Mouse (Mus musculus) midbrain, embryonic 10.5 days (tissue): ENCODE measurements around the gene Mtor. TPM values are rescaled to one million over a fixed set of nuclear protein-coding genes. Genes with fewer than 3 reads are reported as not detected.

Experiments used
- DNase-seq: peaks from one replicate; pipeline ENCODE4 v3.0.0-alpha.2; 2017; ENCODE audit warnings: low spot score
- H3K27ac ChIP-seq: fragments of 300-500 bp; sonication (generic); replicated peaks from 2 replicates; pipeline ENCODE4 v1.5.1; 2016; ENCODE audit warnings: mild to moderate bottlenecking
- H3K27me3 ChIP-seq: fragments of 300-500 bp; sonication (generic); 2 replicates; pipeline ENCODE4 v1.6.1; 2016; ENCODE audit warnings: low read depth, mild to moderate bottlenecking; ENCODE audit not compliant: poor library complexity, severe bottlenecking
- H3K36me3 ChIP-seq: fragments of 300-500 bp; sonication (generic); 2 replicates; pipeline ENCODE4 v1.6.1; 2016; ENCODE audit warnings: mild to moderate bottlenecking, moderate library complexity
- H3K4me1 ChIP-seq: fragments of 300-500 bp; sonication (generic); 2 replicates; pipeline ENCODE4 v1.6.1; 2016
- H3K4me3 ChIP-seq: fragments of 300-500 bp; sonication (generic); 2 replicates; pipeline ENCODE4 v1.5.1; 2016; ENCODE audit warnings: mild to moderate bottlenecking, moderate library complexity
- H3K9me3 ChIP-seq: fragments of 300-500 bp; sonication (generic); replicated peaks from 2 replicates; pipeline ENCODE4 v1.6.1; 2016; ENCODE audit warnings: mild to moderate bottlenecking
- WGBS: fragments of 180-500 bp; shearing (Covaris S2); methylation state at CpG from one replicate; pipeline ENCODE4 v1.1.7; 2016; 5-methylcytosine and 5-hydroxymethylcytosine counted together
- polyA plus RNA-seq: library from polyadenylated mRNA; unstranded; fragments of >200 nt; fragmentation: Nextera tagmentation; extraction: Ambion mirVana; gene quantifications from 2 replicates; pipeline ENCODE4 v1.2.1, GENCODE M21; 2016

The Mtor gene
- polyA plus RNA-seq, 1 experiment from 2014 or later: 20.8 TPM

GRCm38 (mm10) chr4:148472436-148473174, 24.2 kb downstream of the Mtor start:
- 94% methylated on average over 8 of the region's 8 CpGs for WGBS
- Histone ChIP-seq H3K27me3 (no peaks in the 10 kb centered on the region), H3K36me3 (peaks cover 100% of the 10 kb centered on the region), H3K9me3 (no peaks in the 10 kb centered on the region), H3K27ac (no peak overlapping the region), H3K4me1 (no peaks in the 10 kb centered on the region), H3K4me3 (no peak overlapping the region)
- DNase-seq: no peak

- Histone ChIP-seq H3K27ac (no peak overlapping the region), H3K27me3 (no peaks in the 10 kb centered on the region)
- WGBS: 95% methylated on average over 5 of the region's 5 CpGs
These were observed 25.1 kb downstream of the Mtor start for GRCm38 (mm10) chr4:148473496-148473895.

GRCm38 (mm10) chr4:148480245-148480644, 31.8 kb downstream of the Mtor start:
- no peak overlapping the region for H3K4me3 ChIP-seq
- 96% methylated on average over 2 of the region's 2 CpGs for WGBS
- peaks cover 98% of the 10 kb centered on the region for H3K36me3 ChIP-seq
- no peaks in the 10 kb centered on the region for H3K9me3 ChIP-seq
- H3K4me1 ChIP-seq: no peaks in the 10 kb centered on the region
- H3K27me3 ChIP-seq: no peaks in the 10 kb centered on the region
- H3K27ac ChIP-seq: no peak overlapping the region
- DNase-seq: no peak

More at GRCm38 (mm10) chr4:148473496-148473895, 25.1 kb downstream of the Mtor start:
- DNase-seq: no peak
- H3K4me3 ChIP-seq: no peak overlapping the region
- peaks cover 98% of the 10 kb centered on the region for H3K36me3 ChIP-seq
- no peaks in the 10 kb centered on the region for H3K4me1 ChIP-seq
- no peaks in the 10 kb centered on the region for H3K9me3 ChIP-seq

GRCm38 (mm10) chr4:148481557-148482168, 33.3 kb downstream of the Mtor start:
- Histone ChIP-seq H3K27ac (no peak overlapping the region), H3K4me1 (no peaks in the 10 kb centered on the region), H3K4me3 (no peak overlapping the region), H3K9me3 (no peaks in the 10 kb centered on the region), H3K36me3 (peaks cover 98% of the 10 kb centered on the region), H3K27me3 (no peaks in the 10 kb centered on the region)
- 88% methylated on average over 2 of the region's 2 CpGs for WGBS
- no peak for DNase-seq

DNA sequence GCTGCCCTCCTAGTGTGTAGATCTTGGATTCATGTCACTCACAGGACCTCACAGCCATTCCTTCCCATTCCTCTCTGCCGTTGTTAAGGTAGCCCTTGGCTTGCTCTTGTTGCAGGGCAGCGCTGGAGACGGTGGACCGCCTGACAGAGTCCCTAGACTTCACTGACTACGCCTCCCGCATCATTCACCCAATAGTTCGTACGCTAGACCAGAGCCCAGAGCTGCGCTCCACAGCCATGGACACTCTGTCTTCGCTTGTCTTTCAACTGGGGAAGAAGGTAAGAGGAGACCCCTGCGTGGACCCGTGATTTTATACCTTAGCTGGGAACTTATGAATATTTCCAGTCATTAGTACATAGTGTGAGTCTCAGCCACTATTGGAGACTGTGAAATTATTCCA, 36.1 kb downstream of the Mtor start:
- Histone ChIP-seq H3K27ac (no peak overlapping the region), H3K9me3 (no peaks in the 10 kb centered on the region), H3K36me3 (peaks cover 100% of the 10 kb centered on the region), H3K4me1 (no peaks in the 10 kb centered on the region), H3K4me3 (no peak overlapping the region), H3K27me3 (no peaks in the 10 kb centered on the region)
- WGBS: 95% methylated on average over 12 of the region's 12 CpGs
- no peak for DNase-seq

GRCm38 (mm10) chr4:148487841-148488240, 39.4 kb downstream of the Mtor start:
- H3K4me3 ChIP-seq: no peak overlapping the region
- no peaks in the 10 kb centered on the region for H3K9me3 ChIP-seq
- 85% methylated on average over 2 of the region's 2 CpGs for WGBS
- H3K27me3 ChIP-seq: no peaks in the 10 kb centered on the region
- no peak for DNase-seq
- no peaks in the 10 kb centered on the region for H3K4me1 ChIP-seq
- no peak overlapping the region for H3K27ac ChIP-seq
- peaks cover 100% of the 10 kb centered on the region for H3K36me3 ChIP-seq

GRCm38 (mm10) chr4:148490502-148490901, 42.1 kb downstream of the Mtor start:
- no peak overlapping the region for H3K27ac ChIP-seq
- no peaks in the 10 kb centered on the region for H3K9me3 ChIP-seq
- WGBS: 94% methylated on average over 6 of the region's 6 CpGs
- peaks cover 97% of the 10 kb centered on the region for H3K36me3 ChIP-seq
- H3K4me1 ChIP-seq: no peaks in the 10 kb centered on the region
- H3K4me3 ChIP-seq: no peak overlapping the region
- H3K27me3 ChIP-seq: no peaks in the 10 kb centered on the region
- no peak for DNase-seq

GRCm38 (mm10) chr4:148491448-148491847, 43.0 kb downstream of the Mtor start:
- Histone ChIP-seq H3K27me3 (no peaks in the 10 kb centered on the region), H3K27ac (no peak overlapping the region), H3K4me3 (no peak overlapping the region), H3K4me1 (no peaks in the 10 kb centered on the region), H3K9me3 (no peaks in the 10 kb centered on the region), H3K36me3 (peaks cover 97% of the 10 kb centered on the region)
- 90% methylated on average over 7 of the region's 7 CpGs for WGBS
- no peak for DNase-seq

- no peak overlapping the region for H3K27ac ChIP-seq
- H3K4me1 ChIP-seq: no peaks in the 10 kb centered on the region
- no peaks in the 10 kb centered on the region for H3K9me3 ChIP-seq
- no peaks in the 10 kb centered on the region for H3K27me3 ChIP-seq
- no peak overlapping the region for H3K4me3 ChIP-seq
- 93% methylated on average over 6 of the region's 6 CpGs for WGBS
- peaks cover 96% of the 10 kb centered on the region for H3K36me3 ChIP-seq
- DNase-seq: no peak
These were observed 46.7 kb downstream of the Mtor start for GRCm38 (mm10) chr4:148495160-148495559.

- DNase-seq: no peak
- H3K36me3 ChIP-seq: peaks cover 96% of the 10 kb centered on the region
- no peaks in the 10 kb centered on the region for H3K27me3 ChIP-seq
- no peak overlapping the region for H3K4me3 ChIP-seq
- H3K27ac ChIP-seq: no peak overlapping the region
- no peaks in the 10 kb centered on the region for H3K4me1 ChIP-seq
- no peaks in the 10 kb centered on the region for H3K9me3 ChIP-seq
- 88% methylated on average over 25 of the region's 25 CpGs for WGBS
These were observed 47.7 kb downstream of the Mtor start for GRCm38 (mm10) chr4:148495874-148496689.

DNA sequence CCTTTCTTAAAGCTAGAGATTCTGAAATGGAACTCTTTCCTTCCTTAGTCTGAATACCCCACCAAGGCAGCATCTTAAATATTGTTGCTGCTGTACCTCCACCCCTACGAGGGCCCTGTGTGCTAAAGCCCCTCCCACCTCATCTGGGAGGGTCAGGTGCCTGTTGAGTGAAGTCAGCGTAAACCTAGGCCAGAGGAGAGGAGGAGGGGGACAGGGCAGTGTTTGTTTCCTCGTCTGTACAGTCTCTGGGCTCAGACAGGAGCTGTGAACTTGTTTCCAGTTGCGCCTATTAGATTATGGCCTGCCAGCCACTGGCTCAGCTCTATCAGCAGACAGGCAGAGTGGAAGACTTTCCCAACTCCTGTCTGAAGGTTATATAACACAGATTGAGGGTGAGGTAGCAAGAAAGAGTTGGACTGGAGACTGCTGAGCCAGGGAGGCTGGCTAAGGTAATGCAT, 52.0 kb downstream of the Mtor start, which contains the start of gene Angptl7:
Angptl7 (minus strand) TSS at position 51 of the 458 bp plus-strand sequence.
- Histone ChIP-seq H3K4me1 (no peaks in the 10 kb centered on the region), H3K4me3 (no peak within 1 kb of the TSS), H3K27me3 (no peaks in the 10 kb centered on the region), H3K27ac (no peak within 1 kb of the TSS), H3K36me3 (peaks cover 97% of the 10 kb centered on the region), H3K9me3 (no peaks in the 10 kb centered on the region)
- WGBS: 76% methylated on average over 4 of the region's 4 CpGs
- DNase-seq: no peak

GRCm38 (mm10) chr4:148504497-148504959, 56.1 kb downstream of the Mtor start:
- Histone ChIP-seq H3K4me1 (0 out of 2 replicates have a peak, but pooled peaks cover 6% of the 10 kb centered on the region), H3K36me3 (peaks cover 91% of the 10 kb centered on the region), H3K9me3 (no peaks in the 10 kb centered on the region), H3K27me3 (no peaks in the 10 kb centered on the region), H3K27ac (no peak overlapping the region), H3K4me3 (no peak overlapping the region)
- 93% methylated on average over 8 of the region's 8 CpGs for WGBS
- no peak for DNase-seq
